Mouse (Mus musculus): ENCODE results near the gene Irf2bpl.

GRCm38 (mm10) chr12:86882279-86883018 is 2.1 kb downstream of the Irf2bpl start:
- TF ChIP-seq GATA1 (IDR thresholded peaks at IDR 0.05; ENCODE audit: low read length) (no peak), TAL1 (IDR thresholded peaks at IDR 0.05; ENCODE audit: low read length) (no peak)
